Mouse (Mus musculus) bone marrow macrophage, adult 2 months (primary cell): ENCODE results near the gene 5830411N06Rik.

ENCODE experiments used
- CTCF ChIP-seq: IDR thresholded peaks from 2 replicates; pipeline ENCODE4 v1.5.1; 2012; ENCODE audit warnings: low read depth, mild to moderate bottlenecking, low read length, moderate library complexity
- POLR2A ChIP-seq: IDR thresholded peaks from 2 replicates; pipeline ENCODE4 v1.6.1; 2012; ENCODE audit warnings: mild to moderate bottlenecking, low read depth, low read length, borderline replicate concordance

- no peak for TF ChIP-seq CTCF
- TF ChIP-seq POLR2A: no peak
Measured at GRCm38 (mm10) chr7:140219268-140219667, 27.8 kb upstream of the 5830411N06Rik start.
